Mouse (Mus musculus): Measurements from ENCODE around the gene Muc5b.

The Muc5b gene

GRCm38 (mm10) chr7:141902791-141903190, 63.9 kb downstream of the Muc5b start:
- no peak for DNase-seq

- no peak for DNase-seq
Observed at GRCm38 (mm10) chr7:141908591-141908990, 69.7 kb downstream of the Muc5b start.

GRCm38 (mm10) chr7:141911305-141911704, 72.4 kb downstream of the Muc5b start:
- DNase-seq = no peak

GRCm38 (mm10) chr7:141918407-141918806, 79.5 kb downstream of the Muc5b start, which contains the start of gene Tollip:
TSS of gene Tollip (minus strand) at chr7:141918507.
- DNase-seq = no peak

Data from cerebellum, postnatal 25 days (tissue).